Mouse (Mus musculus) lung, embryonic 16.5 days (tissue): ENCODE results near the gene Gucy1a1. TPM values are rescaled to one million over a fixed set of nuclear protein-coding genes. Genes with fewer than 3 reads are reported as not detected.
"Not testable (repeated sequence)": the region's sequence is repeated elsewhere in the genome, so short reads cannot be mapped to it uniquely, and the experiment has no call there.

Experiments used
- ATAC-seq: fragments of 200-750 bp; cut with Nextera tagmentation; 2 replicates; pipeline ENCODE4 v1.8.0; 2017; ENCODE audit warnings: low read depth, mild to moderate bottlenecking, moderate library complexity
- H3K27ac ChIP-seq: fragments of 300-500 bp; sonication (generic); 2 replicates; pipeline ENCODE4 v1.5.1; 2014; ENCODE audit warnings: mild to moderate bottlenecking, control low read depth, low read length
- H3K27me3 ChIP-seq: fragments of 300-500 bp; sonication (generic); 2 replicates; pipeline ENCODE4 v1.6.1; 2014; ENCODE audit warnings: low read depth, low read length, mixed read lengths; ENCODE audit not compliant: control insufficient read depth, insufficient read depth
- H3K36me3 ChIP-seq: fragments of 300-500 bp; sonication (generic); 2 replicates; pipeline ENCODE4 v1.6.1; 2014; ENCODE audit warnings: low read length; ENCODE audit not compliant: control insufficient read depth, insufficient read depth
- H3K4me1 ChIP-seq: fragments of 300-500 bp; sonication (generic); replicated peaks from 2 replicates; pipeline ENCODE4 v1.6.1; 2014; ENCODE audit warnings: low read length, mixed read lengths; ENCODE audit not compliant: control insufficient read depth, insufficient read depth
- H3K4me2 ChIP-seq: fragments of 300-500 bp; sonication (generic); 2 replicates; pipeline ENCODE4 v1.6.1; 2014; ENCODE audit warnings: low read depth, low read length, control low read depth
- H3K4me3 ChIP-seq: fragments of 300-500 bp; sonication (generic); 2 replicates; pipeline ENCODE4 v1.5.1; 2014; ENCODE audit warnings: mild to moderate bottlenecking, low read length, control low read depth
- H3K9ac ChIP-seq: fragments of 300-500 bp; sonication (generic); 2 replicates; pipeline ENCODE4 v1.6.1; 2014; ENCODE audit warnings: low read length, control low read depth
- H3K9me3 ChIP-seq: fragments of 300-500 bp; sonication (generic); 2 replicates; pipeline ENCODE4 v1.6.1; 2016; ENCODE audit warnings: low read length; ENCODE audit not compliant: control insufficient read depth
- WGBS: fragments of 180-500 bp; shearing (Covaris S2); extraction: QIAGEN DNeasy Blood & Tissue Kit; methylation state at CpG from one replicate; pipeline ENCODE4 v1.1.7; 2014; 5-methylcytosine and 5-hydroxymethylcytosine counted together
- polyA plus RNA-seq: library from polyadenylated mRNA; unstranded; fragments of >200 nt; fragmentation: Nextera tagmentation; extraction: Ambion mirVana; gene quantifications from 2 replicates; pipeline ENCODE4 v1.2.1, GENCODE M21; 2015

The Gucy1a1 gene
- polyA plus RNA-seq, result 100 and 110 TPM in 2 replicates

DNA sequence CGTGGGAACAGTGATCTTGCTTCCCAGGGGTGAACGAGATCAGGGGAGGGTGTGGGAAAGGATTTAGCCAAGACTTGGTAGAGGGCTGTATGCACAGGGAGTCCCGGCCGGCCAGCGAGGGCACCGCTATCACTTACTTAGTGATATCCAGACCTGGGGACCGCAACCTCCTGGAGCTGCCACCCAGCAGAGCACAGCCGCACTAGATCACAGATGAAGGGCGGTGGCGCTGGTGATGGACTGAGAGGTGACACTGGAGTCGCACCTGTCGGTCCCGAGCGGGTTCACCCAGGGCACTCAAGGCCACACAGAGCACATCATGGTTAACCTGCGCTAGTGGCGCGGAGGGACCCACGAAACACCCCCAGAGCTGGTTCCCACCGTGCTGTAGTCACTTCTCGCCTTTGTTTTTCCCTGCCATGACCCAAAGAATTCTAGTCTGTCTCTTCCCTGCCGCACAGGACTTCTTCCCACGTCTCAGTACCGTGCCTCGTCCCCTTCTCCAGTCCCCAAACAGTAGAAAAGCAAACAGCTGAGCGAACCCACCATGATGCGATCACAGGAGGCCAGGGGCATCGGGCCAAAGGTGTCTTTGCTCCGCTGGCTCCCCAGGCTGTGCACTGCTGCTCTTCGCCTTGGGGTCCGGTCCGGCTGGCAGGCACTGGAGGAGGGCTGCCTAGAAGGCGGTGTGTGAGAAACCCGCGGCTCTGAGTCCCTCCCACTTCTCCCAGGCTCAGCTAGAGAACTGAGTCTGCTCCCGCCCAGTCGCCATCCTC is at the start of gene Gucy1a1:
TSS of gene Gucy1a1 (minus strand) at position 664 of the 776 bp plus-strand sequence.
- peak within 1 kb of the TSS; percentile 62 for H3K4me3 ChIP-seq
- under 1% methylated on average over 36 of the region's 36 CpGs for whole genome bisulfite sequencing
- peaks cover 7% of the 10 kb centered on the region; the same call in 1 of the 2 replicates for H3K4me1 ChIP-seq
- H3K27ac ChIP-seq, result peak within 1 kb of the TSS; percentile 83
- ATAC-seq, result peak; percentile 94
- no peaks in the 10 kb centered on the region for H3K36me3 ChIP-seq
- no peaks in the 10 kb centered on the region for H3K9me3 ChIP-seq
- no peaks in the 10 kb centered on the region for H3K27me3 ChIP-seq
- peak within 1 kb of the TSS; percentile 81 for H3K9ac ChIP-seq
- H3K4me2 ChIP-seq, result peak within 1 kb of the TSS; percentile 78

DNA sequence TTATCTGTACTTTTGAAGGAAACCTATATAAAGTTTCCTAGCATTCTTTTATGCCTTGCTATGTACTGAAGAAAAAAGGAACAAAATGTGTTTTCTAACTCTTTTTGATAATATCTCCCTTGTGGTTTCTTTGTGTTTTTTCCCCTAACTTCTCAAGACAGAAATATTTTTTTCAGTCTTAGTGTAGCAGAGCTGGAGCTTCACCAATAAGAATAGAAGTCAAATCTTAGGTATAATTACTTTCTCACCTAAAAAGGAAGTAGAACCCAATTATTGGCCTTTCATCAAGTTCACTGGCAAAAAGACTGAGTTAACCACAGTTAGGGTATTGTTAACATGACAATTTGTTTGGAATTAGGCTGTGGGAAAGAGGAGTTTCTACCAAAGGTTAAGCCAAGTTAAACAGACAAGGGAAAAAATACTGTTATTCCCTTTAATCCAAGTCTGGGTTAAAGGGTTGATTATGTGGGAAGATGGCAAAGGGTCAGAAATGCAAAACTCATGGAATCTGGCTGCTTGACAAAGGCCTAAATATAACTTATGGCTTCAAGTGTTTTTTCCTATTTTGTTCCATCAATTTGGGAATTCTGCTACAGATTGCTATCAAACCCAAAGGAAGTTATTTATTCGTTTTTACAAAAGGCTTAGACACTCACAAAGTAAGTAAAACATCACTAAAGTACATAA is 46.1 kb upstream of the Gucy1a1 start:
- Histone ChIP-seq H3K27ac (no peak overlapping the region), H3K4me1 (no peaks in the 10 kb centered on the region), H3K4me2 (no peak overlapping the region), H3K9me3 (no peaks in the 10 kb centered on the region), H3K27me3 (no peaks in the 10 kb centered on the region), H3K36me3 (no peaks in the 10 kb centered on the region), H3K9ac (no peak overlapping the region), H3K4me3 (no peak overlapping the region)
- 35% methylated on average over 1 of the region's 1 CpGs for WGBS
- ATAC-seq, result peak; percentile 73

DNA sequence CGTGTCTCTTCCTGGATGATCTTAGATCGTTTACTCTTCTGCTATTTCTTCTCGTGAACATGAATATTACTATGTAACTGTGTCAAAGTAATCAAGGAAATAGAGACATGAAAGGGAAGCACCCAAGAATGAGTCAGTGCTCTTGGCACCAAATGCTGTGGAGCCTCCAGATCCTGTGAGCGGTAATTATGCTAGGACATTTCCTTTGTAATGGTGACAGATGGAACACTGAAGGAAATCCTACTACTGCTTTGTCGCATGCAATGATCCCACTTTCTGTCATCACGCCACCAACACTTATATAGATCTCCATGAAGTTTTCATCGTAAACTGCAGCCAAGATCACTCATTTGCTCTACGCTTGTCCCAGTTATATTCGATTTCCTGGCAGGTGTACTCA is 40.0 kb upstream of the Gucy1a1 start:
- H3K27ac ChIP-seq, result no peak overlapping the region
- WGBS, result 76% methylated on average over 9 of the region's 9 CpGs
- H3K4me3 ChIP-seq, result no peak overlapping the region
- H3K4me1 ChIP-seq, result 0 out of 2 replicates have a peak, but pooled peaks cover 2% of the 10 kb centered on the region
- H3K27me3 ChIP-seq, result no peaks in the 10 kb centered on the region
- H3K36me3 ChIP-seq, result no peaks in the 10 kb centered on the region
- no peak for ATAC-seq
- H3K4me2 ChIP-seq, result no peak overlapping the region
- no peak overlapping the region for H3K9ac ChIP-seq
- H3K9me3 ChIP-seq, result no peaks in the 10 kb centered on the region

DNA sequence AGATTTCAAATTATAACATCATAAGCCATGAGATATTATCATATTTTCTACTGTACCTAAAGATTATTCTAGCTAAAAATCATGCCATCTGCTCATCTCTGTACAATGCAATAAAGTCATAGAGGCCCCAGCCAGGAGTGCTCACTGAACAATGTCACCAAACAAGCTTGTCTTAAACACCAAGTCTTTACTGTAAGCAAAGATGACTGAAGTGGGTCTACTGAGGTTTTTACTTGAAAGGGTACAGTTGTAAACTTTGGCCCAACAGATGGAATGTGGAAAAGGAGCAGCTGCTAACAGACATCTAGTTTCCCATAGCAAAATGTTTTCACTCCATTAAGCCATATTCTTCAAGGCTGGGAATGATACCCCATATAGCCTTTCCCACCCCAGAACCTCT is 35.9 kb upstream of the Gucy1a1 start:
- no peak overlapping the region for H3K4me2 ChIP-seq
- H3K27ac ChIP-seq, result peak overlapping the region; percentile 49; the same call in 1 of the 2 replicates
- 0 out of 2 replicates have a peak, but pooled peaks cover 2% of the 10 kb centered on the region for H3K4me1 ChIP-seq
- no peaks in the 10 kb centered on the region for H3K27me3 ChIP-seq
- H3K36me3 ChIP-seq, result no peaks in the 10 kb centered on the region
- H3K4me3 ChIP-seq, result no peak overlapping the region
- no peak overlapping the region for H3K9ac ChIP-seq
- peak; percentile 74 for ATAC-seq
- no peaks in the 10 kb centered on the region for H3K9me3 ChIP-seq

DNA sequence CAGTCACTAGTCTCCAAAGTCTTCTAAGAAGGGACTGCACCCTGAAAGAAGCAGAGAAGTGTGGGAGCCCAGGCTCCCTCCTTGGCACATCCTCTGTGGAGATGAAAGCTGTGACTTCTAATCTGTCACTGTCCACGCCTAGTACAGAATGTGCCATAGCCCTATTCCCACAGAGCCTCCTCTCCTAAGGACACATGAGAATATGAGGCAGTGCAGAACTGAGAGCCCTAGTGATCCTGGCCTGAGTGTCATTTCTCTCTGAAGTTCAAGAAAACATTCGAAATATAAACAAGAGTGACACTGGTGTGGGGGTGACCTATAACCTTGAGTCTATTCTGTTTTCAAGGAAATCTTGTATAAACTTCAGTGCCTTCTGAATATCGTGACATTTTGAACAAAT is 34.7 kb upstream of the Gucy1a1 start:
- Histone ChIP-seq H3K27me3 (no peaks in the 10 kb centered on the region), H3K4me2 (no peak overlapping the region), H3K36me3 (no peaks in the 10 kb centered on the region), H3K27ac (no peak overlapping the region), H3K4me3 (no peak overlapping the region), H3K9ac (no peak overlapping the region), H3K4me1 (0 out of 2 replicates have a peak, but pooled peaks cover 2% of the 10 kb centered on the region), H3K9me3 (no peaks in the 10 kb centered on the region)
- 41% methylated on average over 3 of the region's 3 CpGs for WGBS
- peak; percentile 84 for ATAC-seq

DNA sequence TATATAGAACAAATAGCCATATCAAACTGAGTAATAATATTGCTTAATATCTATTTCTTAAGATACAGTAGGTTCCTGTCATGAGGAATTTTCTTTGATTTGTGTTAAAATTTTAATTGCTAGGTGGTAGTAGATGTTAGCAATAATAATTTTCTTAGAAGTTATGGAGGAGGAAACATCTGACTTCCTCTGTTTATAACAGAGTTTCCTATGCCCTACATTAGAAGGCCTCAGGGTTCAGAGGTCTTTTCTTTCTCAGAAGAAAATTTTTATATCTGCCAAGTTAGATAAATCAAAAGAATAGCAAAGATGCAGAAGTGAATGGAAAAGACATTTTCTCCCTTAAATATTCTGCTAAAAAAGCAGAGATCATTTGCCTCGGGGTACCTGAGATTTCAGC is 29.9 kb upstream of the Gucy1a1 start:
- H3K9ac ChIP-seq, result no peak overlapping the region
- H3K4me3 ChIP-seq, result no peak overlapping the region
- no peaks in the 10 kb centered on the region for H3K27me3 ChIP-seq
- no peaks in the 10 kb centered on the region for H3K4me1 ChIP-seq
- H3K4me2 ChIP-seq, result no peak overlapping the region
- ATAC-seq, result no peak
- no peaks in the 10 kb centered on the region for H3K36me3 ChIP-seq
- H3K27ac ChIP-seq, result no peak overlapping the region
- H3K9me3 ChIP-seq, result no peaks in the 10 kb centered on the region
- WGBS, result 26% methylated on average over 1 of the region's 1 CpGs

DNA sequence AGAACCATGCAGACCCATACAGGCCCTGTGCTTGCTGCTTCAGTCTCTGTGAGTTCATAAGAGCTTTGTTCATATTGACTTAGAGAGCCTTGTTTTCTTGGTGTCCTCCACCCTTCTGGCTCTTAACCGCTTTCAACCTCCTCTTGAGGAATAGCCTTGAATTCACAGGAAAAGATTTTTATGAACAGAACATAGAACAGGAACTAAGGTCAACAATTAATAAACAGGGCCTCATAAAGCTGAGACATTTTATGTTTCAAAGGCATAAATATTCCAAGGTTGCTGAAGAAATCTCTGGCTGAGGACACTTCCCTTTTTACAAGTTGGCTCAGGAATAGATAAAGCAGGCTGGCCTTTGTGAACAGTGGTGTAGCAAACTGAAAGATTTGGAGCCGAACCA is 21.5 kb upstream of the Gucy1a1 start:
- H3K9me3 ChIP-seq, result no peaks in the 10 kb centered on the region
- WGBS, result 58% methylated on average over 2 of the region's 2 CpGs
- no peaks in the 10 kb centered on the region for H3K4me1 ChIP-seq
- H3K27me3 ChIP-seq, result no peaks in the 10 kb centered on the region
- H3K9ac ChIP-seq, result no peak overlapping the region
- ATAC-seq, result no peak
- no peak overlapping the region for H3K4me3 ChIP-seq
- no peak overlapping the region for H3K27ac ChIP-seq
- no peak overlapping the region for H3K4me2 ChIP-seq
- no peaks in the 10 kb centered on the region for H3K36me3 ChIP-seq

DNA sequence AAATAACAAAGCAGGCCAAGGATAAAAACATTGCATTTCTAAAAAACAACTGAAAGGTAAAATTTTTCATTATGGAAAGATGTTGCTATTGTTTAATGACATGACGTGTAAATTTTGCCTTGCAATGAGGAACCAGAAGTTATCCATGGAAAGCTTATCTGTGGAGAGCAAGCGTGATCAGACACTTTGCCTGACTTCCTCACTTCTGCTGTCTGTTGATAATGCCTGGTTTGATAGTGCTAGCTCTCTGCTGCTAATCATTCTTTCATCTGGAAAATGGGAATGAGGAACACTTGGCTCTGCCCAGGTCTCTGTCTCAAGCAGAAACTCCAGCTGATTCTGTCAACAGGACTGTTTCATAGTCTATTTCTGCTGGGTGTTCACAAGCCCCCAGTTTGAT is 20.3 kb upstream of the Gucy1a1 start:
- 81% methylated on average over 2 of the region's 2 CpGs for WGBS
- no peaks in the 10 kb centered on the region for H3K4me1 ChIP-seq
- no peaks in the 10 kb centered on the region for H3K27me3 ChIP-seq
- H3K9me3 ChIP-seq, result no peaks in the 10 kb centered on the region
- H3K27ac ChIP-seq, result no peak overlapping the region
- ATAC-seq, result no peak
- H3K4me3 ChIP-seq, result no peak overlapping the region
- H3K4me2 ChIP-seq, result no peak overlapping the region
- no peak overlapping the region for H3K9ac ChIP-seq
- no peaks in the 10 kb centered on the region for H3K36me3 ChIP-seq

DNA sequence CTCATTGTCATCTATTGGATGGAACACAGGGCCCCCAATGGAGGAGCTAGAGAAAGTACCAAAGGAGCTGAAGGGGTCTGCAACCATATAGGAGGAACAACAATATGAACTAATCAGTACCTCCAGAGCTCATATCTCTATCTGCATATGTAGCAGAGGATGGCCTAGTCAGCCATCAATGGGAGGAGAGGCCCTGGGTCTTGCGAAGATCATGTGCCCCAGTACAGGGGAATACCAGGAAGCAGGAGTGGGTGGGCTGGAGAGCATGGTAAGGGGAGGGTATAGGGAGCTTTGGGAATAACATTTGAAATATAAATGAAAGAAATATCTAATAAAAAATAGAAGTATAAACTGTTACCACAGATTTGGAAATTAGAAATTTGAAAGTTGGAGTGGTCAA is 17.4 kb upstream of the Gucy1a1 start:
- ATAC-seq, H3K27ac ChIP-seq, H3K4me2 ChIP-seq, H3K9ac ChIP-seq, H3K36me3 ChIP-seq, H3K27me3 ChIP-seq, H3K9me3 ChIP-seq, H3K4me1 ChIP-seq, H3K4me3 ChIP-seq: not testable (repeated sequence)
- WGBS, result 94% methylated on average over 1 of the region's 1 CpGs
